In the genomic region with DNA sequence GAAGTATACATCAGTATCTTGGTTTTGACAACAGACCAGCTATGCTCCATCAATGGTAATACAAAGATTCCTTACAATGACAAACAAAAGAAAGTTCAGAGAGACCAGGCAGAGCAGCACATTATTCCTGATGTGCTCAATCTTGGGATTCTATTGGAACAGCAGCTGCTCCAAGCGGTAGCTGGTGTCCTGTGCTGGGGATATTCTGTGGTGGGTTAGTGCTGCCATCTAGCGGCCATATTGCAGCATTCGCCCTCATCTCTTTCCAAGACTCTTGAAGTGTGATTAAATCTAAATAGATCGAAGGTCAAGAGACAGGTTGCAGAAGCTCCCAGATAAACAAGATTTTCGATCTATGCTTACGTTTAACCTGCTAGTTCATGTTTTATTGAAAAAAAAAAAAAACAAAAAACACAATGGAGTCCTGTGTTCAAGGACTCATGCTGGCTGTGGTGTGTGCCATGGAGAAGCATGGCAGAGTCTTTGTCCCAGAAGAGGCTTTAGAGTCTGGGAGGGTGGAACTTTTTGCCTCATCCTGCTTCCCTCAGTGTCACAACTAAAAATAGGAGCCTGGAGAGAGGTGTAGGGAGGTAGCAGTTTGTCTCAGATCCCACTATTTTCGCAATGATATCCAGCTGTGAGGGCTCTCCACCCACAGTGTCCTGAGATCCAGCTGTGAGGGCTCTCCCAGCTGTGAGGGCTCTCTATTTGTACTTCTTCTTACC, we compare ENCODE assay signal across 9 mouse cellular contexts.
DNase-seq lines count a peak whose midpoint lies in the region; ATAC-seq and TF ChIP-seq lines count a peak whose summit lies in the region.
"Had no signal": no experiment of that assay in that cellular context is flagged by ENCODE, and none has a peak within 500 bp of the region (broad histone marks: within the 10 kb centered on the region; RNA-seq: fewer than 3 reads in every experiment).

No protein-coding gene starts in this region.

- no peak for TF ChIP-seq POLR2A in lung, adult 2 months (IDR thresholded peaks at IDR 0.05; ENCODE audit: borderline replicate concordance, extremely low read depth, low read depth, low read length)

- H3K4me1 ChIP-seq in lung, adult 2 months (ENCODE audit: control insufficient read depth, insufficient read depth, low read length), result no peaks in the 10 kb centered on the region
- H3K4me1 ChIP-seq: heart, embryonic 15.5 days had no signal

- ATAC-seq in neutrophil, adult 5-6 weeks (ENCODE audit: extremely low read depth, insufficient number of reproducible peaks, low FRiP score, poor library complexity, severe bottlenecking), result peak; percentile 51; the same call in 1 of the 2 replicates

- TF ChIP-seq CTCF in lung, adult 2 months (IDR thresholded peaks at IDR 0.05; ENCODE audit: insufficient read depth, low read length), result peak; percentile 88

- DNase-seq in CD8-positive naive resting alpha-beta T cell, adult 2 months (ENCODE audit: low read depth in 2 of 2, low spot score in 2 of 2), result peak; percentile 3 to 30
- DNase-seq in adrenal gland, postnatal 10 days, result peak; percentile 75
- DNase-seq in embryo, embryonic 11.5 days (ENCODE audit: low read depth, low spot score), result peak; percentile 64
- peak; percentile 52 for DNase-seq in heart, adult 8-10 months (ENCODE audit: low spot score)
- peak; percentile 69 to 83 for DNase-seq in kidney, postnatal 36 days
- peak; percentile 33 for DNase-seq in lung, adult 2 months
- peak; percentile 51 for DNase-seq in thymus, postnatal 14 days

- H3K4me3 ChIP-seq in lung, adult 2 months (replicated peaks; ENCODE audit: extremely low read depth, low read depth, low read length), result no peak overlapping the region
- H3K4me3 ChIP-seq: heart, embryonic 15.5 days had no signal

- 11% methylated on average over 7 of the region's 7 CpGs for WGBS in lung, adult 2 months

Comparison
In these comparisons a context has a peak if more than half of its experiments do, and no peak if none do; other contexts are left out.
1. DNase-seq: peak in every context shown above with its lines; median percentile 76 in kidney, postnatal 36 days; 75 in adrenal gland, postnatal 10 days; 64 in embryo, embryonic 11.5 days; 52 in heart, adult 8-10 months; 51 in thymus, postnatal 14 days; 33 in lung, adult 2 months; 16 in CD8-positive naive resting alpha-beta T cell, adult 2 months.